Mouse (Mus musculus): ENCODE measurements around the gene Shld1. TPM values are rescaled to one million over a fixed set of nuclear protein-coding genes. Genes with fewer than 3 reads are reported as not detected.

Gene Shld1
- polyA plus RNA-seq (2012; rRNA removed), result 4.0 and 5.1 TPM in 2 replicates

GRCm38 (mm10) chr2:132686756-132687737, at the start of gene Shld1:
TSS of gene Shld1 (plus strand) at chr2:132686931.

GRCm38 (mm10) chr2:132780978-132781377, 94.2 kb downstream of the Shld1 start, which contains the start of gene Chgb:
TSS of gene Chgb (plus strand) at chr2:132781278.

Other genes with a start within 250 kb of the Shld1 start
- gene Gpcpd1, start 99.2 kb upstream of the Shld1 start, polyA plus RNA-seq (2012; rRNA removed), result 0.90 and 1.0 TPM in 2 replicates
- 3.8 and 7.4 TPM in 2 replicates for gene Chgb, start 94.3 kb downstream of the Shld1 start, polyA plus RNA-seq (2012; rRNA removed)
- gene Trmt6, start 129.1 kb downstream of the Shld1 start, polyA plus RNA-seq (2012; rRNA removed), result 0.34 and 0.58 TPM in 2 replicates
- 0.31 and 0.54 TPM in 2 replicates for gene Mcm8, start 129.2 kb downstream of the Shld1 start, polyA plus RNA-seq (2012; rRNA removed)
- 11.9 and 25.0 TPM in 2 replicates for gene Crls1, start 159.7 kb downstream of the Shld1 start, polyA plus RNA-seq (2012; rRNA removed)
- 0.93 and 1.7 TPM in 2 replicates for gene Lrrn4, start 194.0 kb downstream of the Shld1 start, polyA plus RNA-seq (2012; rRNA removed)

Data from stomach, adult 2 months (tissue).